Comparison of ENCODE assay signal across 22 mouse cellular contexts in genomic region chr16:21710321-21710720, GRCm38 (mm10). TPM values are rescaled to one million over a fixed set of nuclear protein-coding genes. Genes with fewer than 3 reads are reported as not detected.
DNase-seq lines count a peak whose midpoint lies in the region; ATAC-seq and TF ChIP-seq lines count a peak whose summit lies in the region.
"Had no signal": no experiment of that assay in that cellular context is flagged by ENCODE, and none has a peak within 500 bp of the region (broad histone marks: within the 10 kb centered on the region; RNA-seq: fewer than 3 reads in every experiment).

No protein-coding gene starts in this region.

- no peak for TF ChIP-seq CTCF in midbrain, postnatal 0 days (IDR thresholded peaks at IDR 0.05)

- 0 out of 2 replicates have a peak overlapping the region, but pooled peaks have one; percentile 37 for H3K9ac ChIP-seq in heart, embryonic 13.5 days
- H3K9ac ChIP-seq in midbrain, embryonic 11.5 days (ENCODE audit: low read length): no peak overlapping the region
- H3K9ac ChIP-seq in midbrain, postnatal 0 days (replicated peaks; ENCODE audit: low read length, poor library complexity, severe bottlenecking): no peak overlapping the region
- H3K9ac ChIP-seq: embryonic facial prominence, embryonic 12.5 days; limb, embryonic 13.5 days; liver, embryonic 14.5 days; stomach, embryonic 15.5 days had no signal

- peaks cover 5% of the 10 kb centered on the region; the same call in 1 of the 2 replicates for H3K9me3 ChIP-seq in heart, embryonic 13.5 days
- no peaks in the 10 kb centered on the region for H3K9me3 ChIP-seq in midbrain, embryonic 11.5 days (ENCODE audit: control insufficient read depth, low read length)
- H3K9me3 ChIP-seq in midbrain, postnatal 0 days (ENCODE audit: low read length): no peaks in the 10 kb centered on the region
- H3K9me3 ChIP-seq: embryonic facial prominence, embryonic 12.5 days; limb, embryonic 13.5 days; stomach, embryonic 15.5 days had no signal

- peak overlapping the region; percentile 41 for H3K27ac ChIP-seq in heart, embryonic 13.5 days (replicated peaks)
- no peak overlapping the region for H3K27ac ChIP-seq in midbrain, embryonic 11.5 days (ENCODE audit: low read depth, low read length)
- no peak overlapping the region for H3K27ac ChIP-seq in midbrain, postnatal 0 days (ENCODE audit: low read depth, low read length)
- H3K27ac ChIP-seq: embryonic facial prominence, embryonic 12.5 days; gastrocnemius, adult 2 months; limb, embryonic 13.5 days; liver, embryonic 14.5 days; stomach, embryonic 15.5 days had no signal

- H3K4me1 ChIP-seq in heart, embryonic 13.5 days: peaks cover 6% of the 10 kb centered on the region; the same call in 1 of the 2 replicates
- H3K4me1 ChIP-seq in midbrain, embryonic 11.5 days (ENCODE audit: control insufficient read depth, insufficient read depth, low read length): peaks cover 4% of the 10 kb centered on the region
- H3K4me1 ChIP-seq in midbrain, postnatal 0 days (ENCODE audit: insufficient read depth, low read length): no peaks in the 10 kb centered on the region
- H3K4me1 ChIP-seq: embryonic facial prominence, embryonic 12.5 days; limb, embryonic 13.5 days; stomach, embryonic 15.5 days had no signal

- no peaks in the 10 kb centered on the region for H3K27me3 ChIP-seq in heart, embryonic 13.5 days (replicated peaks)
- H3K27me3 ChIP-seq in midbrain, embryonic 11.5 days (ENCODE audit: control insufficient read depth, insufficient read depth, low read length): no peaks in the 10 kb centered on the region
- no peaks in the 10 kb centered on the region for H3K27me3 ChIP-seq in midbrain, postnatal 0 days (ENCODE audit: insufficient read depth, low read length)
- peaks cover 6% of the 10 kb centered on the region for H3K27me3 ChIP-seq in myocyte (ENCODE audit: control insufficient read depth, insufficient read depth, insufficient read length)
- H3K27me3 ChIP-seq: CH12.LX; embryonic facial prominence, embryonic 12.5 days; limb, embryonic 13.5 days; stomach, embryonic 15.5 days had no signal

- no peak for TF ChIP-seq POLR2A in myocyte (IDR thresholded peaks at IDR 0.05; ENCODE audit: insufficient read length, low read depth)

- H3K79me2 ChIP-seq in myocyte (ENCODE audit: control insufficient read depth, insufficient read depth): no peaks in the 10 kb centered on the region

- H3K4me3 ChIP-seq in heart, embryonic 13.5 days: no peak overlapping the region
- H3K4me3 ChIP-seq in midbrain, embryonic 11.5 days (ENCODE audit: low read depth, low read length): no peak overlapping the region
- no peak overlapping the region for H3K4me3 ChIP-seq in midbrain, postnatal 0 days (ENCODE audit: low read depth, low read length)
- no peak overlapping the region for H3K4me3 ChIP-seq in myocyte
- H3K4me3 ChIP-seq: embryonic facial prominence, embryonic 12.5 days; gastrocnemius, adult 2 months; limb, embryonic 13.5 days; stomach, embryonic 15.5 days had no signal

- H3K4me2 ChIP-seq in heart, embryonic 13.5 days: no peak overlapping the region
- H3K4me2 ChIP-seq in midbrain, embryonic 11.5 days: no peak overlapping the region
- H3K4me2 ChIP-seq in midbrain, postnatal 0 days (ENCODE audit: low read depth, low read length, poor library complexity, severe bottlenecking): no peak overlapping the region
- no peak overlapping the region for H3K4me2 ChIP-seq in myocyte (ENCODE audit: low read depth)
- H3K4me2 ChIP-seq: embryonic facial prominence, embryonic 12.5 days; limb, embryonic 13.5 days; stomach, embryonic 15.5 days had no signal

- no peak for ATAC-seq in heart, embryonic 13.5 days (ENCODE audit: extremely low read depth, insufficient number of reproducible peaks, low FRiP score, low TSS enrichment)
- peak; percentile 42; the same call in 1 of the 2 replicates for ATAC-seq in midbrain, embryonic 11.5 days (ENCODE audit: low FRiP score)
- ATAC-seq in midbrain, postnatal 0 days (ENCODE audit: low FRiP score): no peak
- ATAC-seq: hindbrain, embryonic 16.5 days had no signal

- 12% methylated on average over 2 of the region's 2 CpGs for WGBS in heart, embryonic 13.5 days
- 25% methylated on average over 2 of the region's 2 CpGs for WGBS in midbrain, embryonic 11.5 days
- WGBS in midbrain, postnatal 0 days: 9% methylated on average over 2 of the region's 2 CpGs

- no peaks in the 10 kb centered on the region for H3K36me3 ChIP-seq in heart, embryonic 13.5 days
- H3K36me3 ChIP-seq in midbrain, embryonic 11.5 days (ENCODE audit: control insufficient read depth, insufficient read depth, low read length): no peaks in the 10 kb centered on the region
- H3K36me3 ChIP-seq in midbrain, postnatal 0 days (ENCODE audit: insufficient read depth, low read length): no peaks in the 10 kb centered on the region
- H3K36me3 ChIP-seq in myocyte (ENCODE audit: control insufficient read depth, insufficient read depth): no peaks in the 10 kb centered on the region
- H3K36me3 ChIP-seq: embryonic facial prominence, embryonic 12.5 days; limb, embryonic 13.5 days; stomach, embryonic 15.5 days had no signal

- no peak overlapping the region for H3ac ChIP-seq in myocyte (ENCODE audit: control insufficient read depth, insufficient read length)

- DNase-seq in embryo, embryonic 10 days (ENCODE audit: low spot score): peak; percentile 28
- DNase-seq in embryo, embryonic 11 days: no peak
- no peak for DNase-seq in heart, adult 9 months (ENCODE audit: low spot score in 2 of 2)
- DNase-seq in midbrain, embryonic 11.5 days (ENCODE audit: low spot score, missing footprints): no peak
- no peak for DNase-seq in midbrain, postnatal 0 days (ENCODE audit: low spot score)
- no peak for DNase-seq in kidney, adult 11 months
- DNase-seq: cerebellum, adult 11 months; cerebellum, postnatal 14 days; gastrocnemius, adult 2 months; kidney, adult 2 months; kidney, postnatal 14 days; lung, postnatal 14 days; right cerebral cortex, postnatal 14 days; thymus, adult 2 months had no signal

TF ChIP-seq in myocyte, 11 proteins besides CTCF, POLR2A, EP300 and RAD21:
- TF ChIP-seq MYOD1 (IDR thresholded peaks at IDR 0.05; ENCODE audit: control insufficient read depth in 1 of 3, insufficient read length in 2 of 3, low read depth in 2 of 3): peak in 2 of 3 experiments; percentile 24 to 65
- no peak for TF ChIP-seq SRF (IDR thresholded peaks at IDR 0.05; ENCODE audit: control insufficient read depth, insufficient read length, low read depth)

RNA-seq across cellular contexts. Expression of gene 2510009E07Rik, which starts 15.9 kb away (rescaled TPM):
- polyA plus RNA-seq in heart, embryonic 13.5 days (2015; fragmentation: Nextera tagmentation; extraction: Ambion mirVana): 19.3 and 19.5 TPM in 2 replicates
- polyA plus RNA-seq in midbrain, embryonic 11.5 days (2014; fragmentation: Nextera tagmentation; extraction: Ambion mirVana): 96.4 and 97.8 TPM in 2 replicates
- total RNA-seq in midbrain, postnatal 0 days (2014; rRNA removed): 48.1 and 48.7 TPM in 2 replicates
- 36.0 and 37.0 TPM in 2 replicates for polyA plus RNA-seq in midbrain, postnatal 0 days (2015; fragmentation: Nextera tagmentation; extraction: Ambion mirVana)
- polyA plus RNA-seq in myocyte (2012; fragmentation: generic; extraction: Trizol): 4.4 TPM
- total RNA-seq: CH12.LX had no signal
